Mouse (Mus musculus) urinary bladder, postnatal 25 days (tissue): ENCODE measurements around the gene Kdelr1.

Experiments
- DNase-seq: peaks from one replicate; pipeline ENCODE4 v3.0.0; 2022; ENCODE audit warnings: low spot score

Gene Kdelr1

DNA sequence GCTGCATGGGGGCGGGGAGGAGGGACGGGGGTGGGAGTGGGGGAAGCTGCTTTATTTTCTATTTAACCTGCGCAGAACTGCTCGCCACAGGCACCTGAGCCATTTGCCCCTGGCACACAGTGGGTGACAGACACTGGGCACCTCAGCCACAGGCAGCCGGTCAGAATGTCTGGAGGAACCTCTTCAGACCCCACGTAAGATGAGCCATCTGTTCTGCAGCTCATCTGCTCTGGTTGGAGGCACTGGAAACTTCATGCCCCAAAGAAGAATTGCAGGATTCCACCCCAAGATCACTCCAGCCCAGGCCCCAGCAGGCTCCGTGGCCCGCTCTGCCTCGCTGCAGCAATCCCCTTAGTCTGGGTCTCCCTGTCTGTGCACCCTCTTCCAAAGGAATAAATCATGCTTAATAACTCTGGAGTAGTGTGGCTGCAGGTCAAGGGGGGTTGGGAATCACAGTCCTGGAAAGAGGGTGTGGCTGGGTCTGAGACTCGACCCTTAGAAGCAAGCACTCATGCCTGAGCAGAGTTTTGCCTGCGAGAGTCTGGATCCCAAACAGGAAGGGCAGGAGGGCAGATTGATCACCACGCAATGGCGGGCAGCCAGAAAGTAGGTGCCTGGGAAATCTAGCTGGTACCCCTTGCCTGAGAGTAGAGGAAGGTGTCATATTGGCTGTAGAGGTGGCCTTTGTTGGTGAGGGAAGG is 44.6 kb downstream of the Kdelr1 start:
- no peak for DNase-seq

GRCm38 (mm10) chr7:45917926-45918325 is 45.4 kb downstream of the Kdelr1 start:
- DNase-seq = no peak

DNA sequence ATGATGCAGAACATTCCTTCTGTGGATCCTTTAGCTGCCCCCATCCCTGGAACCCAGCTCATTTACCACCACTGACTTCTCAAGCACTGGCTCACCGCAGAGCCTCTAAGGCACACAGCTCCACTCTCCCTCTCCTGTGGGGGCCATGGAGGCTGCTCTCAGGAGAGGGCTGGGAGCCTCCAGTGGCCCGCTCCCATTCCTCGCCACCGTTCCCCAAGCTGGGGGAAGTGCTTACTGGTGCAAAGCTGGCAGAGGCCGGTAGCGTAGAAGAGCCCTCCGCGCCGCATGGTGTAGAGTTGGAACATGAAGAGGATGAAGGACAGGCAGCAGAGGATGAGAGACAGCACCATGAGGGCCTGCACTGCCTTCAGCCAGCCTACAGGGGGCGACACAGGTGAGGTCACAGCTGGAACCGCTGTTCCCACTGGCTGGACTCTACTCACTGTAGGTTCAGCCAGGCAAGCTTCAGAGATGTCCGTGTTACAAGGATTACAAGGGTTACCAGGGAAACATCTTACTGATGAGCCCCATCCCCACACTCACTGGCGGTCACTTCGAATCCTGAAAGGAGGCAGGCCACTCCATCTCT is 46.6 kb downstream of the Kdelr1 start:
- peak; percentile 22 for DNase-seq

GRCm38 (mm10) chr7:45919761-45920160 is 47.2 kb downstream of the Kdelr1 start:
- DNase-seq = no peak

DNA sequence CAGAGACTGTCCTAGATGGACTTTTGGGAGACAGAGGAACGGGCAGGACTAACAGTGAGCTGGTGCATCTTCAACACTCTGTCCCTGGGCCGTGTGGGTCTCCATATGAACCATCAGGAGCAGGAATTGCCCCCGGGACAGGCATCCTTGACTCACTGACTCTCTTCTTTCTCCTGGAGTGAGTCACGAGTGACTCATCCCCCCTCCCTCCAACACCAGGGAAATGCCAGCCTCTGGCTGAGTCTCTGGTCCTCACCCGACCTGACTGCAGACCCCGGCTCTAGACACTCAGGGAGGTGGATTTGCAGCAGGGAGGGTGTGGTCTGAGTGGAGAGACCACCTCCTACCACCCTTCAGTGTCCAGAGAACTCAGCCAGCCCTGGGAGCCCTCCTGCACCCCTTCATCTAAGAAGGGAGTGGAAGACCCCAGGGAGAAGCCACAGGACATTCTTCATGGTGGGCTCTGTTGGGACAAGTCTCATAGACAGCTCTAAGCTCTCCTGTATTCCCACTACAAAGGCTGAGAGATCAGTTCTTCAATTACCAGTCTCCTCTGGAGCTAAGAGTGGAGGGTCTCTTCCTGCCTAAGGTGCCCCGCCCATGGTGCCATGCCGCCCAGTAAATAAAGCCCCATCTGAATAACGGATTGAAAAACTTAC is 48.1 kb downstream of the Kdelr1 start:
- peak; percentile 44 for DNase-seq

DNA sequence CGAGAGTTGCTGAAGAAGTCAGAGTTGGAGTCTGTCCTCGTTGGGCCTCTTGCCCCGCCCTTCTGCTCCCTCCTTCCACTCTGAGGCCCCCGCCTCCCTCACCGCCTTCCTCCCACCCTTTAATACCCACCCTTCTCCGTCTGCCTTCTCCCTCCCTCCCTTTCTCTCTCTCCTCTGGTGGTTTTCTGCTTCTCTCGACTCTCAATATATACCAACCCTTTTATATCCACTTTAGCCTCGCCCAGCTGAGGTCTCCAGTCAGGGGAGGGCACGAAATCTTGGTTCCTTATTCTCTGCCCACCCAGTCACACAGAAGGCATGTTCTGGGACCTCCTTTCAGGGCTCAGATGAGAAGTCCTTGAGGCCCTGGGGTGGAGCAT is 48.7 kb downstream of the Kdelr1 start, which contains the start of gene Emp3:
Gene Emp3 (minus strand): TSS at position 163 of the 380 bp plus-strand sequence.
- DNase-seq = peak; percentile 42

DNA sequence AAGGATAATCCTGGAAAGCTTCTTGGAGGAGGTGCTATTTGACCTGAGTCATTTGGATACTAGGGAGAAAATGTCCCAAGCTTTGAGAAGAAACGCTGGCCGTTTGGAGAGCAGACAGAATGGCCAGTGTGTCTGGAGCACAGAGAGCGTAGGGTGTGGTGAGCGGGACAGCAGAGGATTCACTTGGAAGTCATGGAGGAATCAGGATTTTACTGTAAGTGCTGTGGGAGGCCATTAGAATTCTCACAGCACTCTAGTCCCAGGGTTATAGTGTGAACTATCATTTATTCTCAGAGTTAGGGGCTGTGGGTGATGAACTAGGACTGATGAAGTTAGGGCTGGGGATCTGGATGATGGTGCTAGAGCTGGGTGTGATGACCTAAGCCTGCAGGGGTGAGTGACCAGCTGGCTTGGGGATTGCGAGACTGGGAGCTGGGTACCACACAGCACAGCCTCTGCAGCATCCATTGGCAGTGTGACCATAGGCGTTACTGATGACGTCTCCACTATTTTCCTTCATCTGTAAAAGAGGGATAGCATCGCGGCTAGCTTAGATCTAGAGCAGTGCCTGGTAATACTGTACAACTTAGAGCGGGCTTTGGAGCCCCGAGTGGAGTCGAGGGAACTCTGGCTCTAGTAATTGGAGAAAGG is 49.5 kb downstream of the Kdelr1 start:
- DNase-seq = no peak

DNA sequence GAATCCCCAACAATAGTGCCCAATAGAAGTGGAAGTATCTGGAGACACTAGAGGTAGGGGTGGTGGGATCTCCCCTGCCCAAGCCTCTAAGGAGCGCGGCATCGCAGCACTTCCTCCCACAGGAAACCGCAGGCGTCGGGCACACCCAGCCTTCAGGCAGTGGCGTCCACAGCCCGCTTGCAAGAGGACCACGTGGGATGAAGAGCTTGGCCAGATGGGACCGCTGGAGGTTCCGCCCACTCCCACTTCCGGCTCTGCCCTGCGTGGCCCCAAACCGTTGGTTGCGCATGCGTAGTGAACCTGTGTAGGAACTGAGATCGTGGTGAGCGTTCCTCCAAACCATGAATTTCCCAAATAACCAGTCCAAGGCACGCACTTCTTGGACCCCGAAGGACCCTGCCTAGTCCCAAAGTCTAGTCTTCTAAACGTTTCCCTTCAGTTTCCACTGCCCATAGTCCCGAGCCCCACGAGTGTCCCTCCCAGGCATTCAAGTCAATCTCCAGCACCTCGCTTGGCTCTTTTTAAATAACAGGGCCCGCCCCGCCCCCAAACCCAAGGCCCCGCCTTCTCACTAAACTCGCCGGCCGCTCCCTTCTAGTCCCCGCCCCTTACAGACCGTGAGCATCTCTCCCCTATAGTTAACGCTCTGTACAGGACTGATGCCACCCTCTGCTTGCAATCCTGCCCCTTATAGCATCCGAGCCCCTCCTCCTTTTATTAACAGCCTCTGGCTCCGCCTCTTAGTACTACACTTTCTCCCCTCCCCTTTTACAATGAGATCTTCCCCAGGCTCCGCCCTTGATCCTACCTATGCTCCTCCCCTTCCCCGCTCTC is 50.6 kb downstream of the Kdelr1 start:
- DNase-seq = peak; percentile 89

- DNase-seq = peak; percentile 57
Measured at GRCm38 (mm10) chr7:45923762-45924428, 51.3 kb downstream of the Kdelr1 start, which contains the start of gene Ccdc114. Ccdc114 (plus strand) TSS chr7:45924072.

GRCm38 (mm10) chr7:45924429-45924816 is 51.9 kb downstream of the Kdelr1 start:
- no peak for DNase-seq

DNA sequence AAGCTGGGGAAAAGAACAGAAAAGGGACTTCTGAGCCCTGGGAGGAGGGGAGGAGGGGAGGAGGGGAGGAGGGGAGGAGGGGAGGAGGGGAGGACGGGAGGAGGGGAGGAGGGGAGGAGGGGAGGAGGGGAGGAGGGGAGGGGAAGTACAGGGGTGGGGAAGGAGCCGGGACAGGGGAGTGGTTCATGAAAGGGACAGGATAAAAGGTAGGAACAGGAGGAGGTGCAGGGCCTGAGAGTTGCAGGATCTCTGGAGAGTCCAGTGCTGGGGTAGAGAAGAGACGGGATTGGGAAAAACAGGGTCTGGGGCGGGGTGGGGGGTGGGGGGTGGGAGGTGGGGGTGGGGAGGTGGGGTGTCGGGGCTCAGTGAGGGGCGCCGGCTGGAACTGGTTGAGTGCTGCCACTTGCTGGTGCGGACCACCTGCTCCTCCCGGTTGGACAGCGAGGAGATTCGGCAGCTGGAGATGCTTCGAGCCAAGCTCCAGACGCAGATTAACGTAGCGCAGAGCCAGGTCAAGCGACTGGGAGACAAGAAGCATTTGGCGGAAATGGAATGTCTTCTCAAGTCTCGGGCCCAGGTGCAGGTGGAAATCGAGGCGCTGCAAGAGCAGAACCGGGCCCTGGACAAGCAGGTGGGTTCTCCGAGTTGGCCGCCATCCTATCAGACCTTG is 56.2 kb downstream of the Kdelr1 start:
- no peak for DNase-seq

DNA sequence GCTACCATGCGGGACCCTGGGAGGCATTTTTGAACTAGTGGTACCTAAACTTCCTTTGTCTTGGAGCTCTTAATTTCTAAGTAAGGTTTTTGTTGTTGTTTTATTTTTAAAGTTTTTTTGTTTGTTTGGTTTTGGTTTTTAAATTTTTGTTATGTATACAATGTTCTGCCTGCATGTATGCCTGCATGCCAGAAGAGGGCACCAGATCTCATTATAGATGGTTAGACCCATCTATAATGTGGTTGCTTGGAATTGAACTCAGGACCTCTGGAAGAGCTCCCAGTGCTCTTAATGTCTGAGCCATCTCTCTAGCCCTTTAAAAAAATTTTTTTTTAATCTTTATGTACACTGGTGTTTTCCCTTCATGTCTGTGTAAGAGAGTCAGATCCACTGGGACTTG is 57.1 kb downstream of the Kdelr1 start:
- no peak for DNase-seq
